Mouse (Mus musculus) small intestine, adult 2 months (tissue): ENCODE measurements around the gene Gpbp1l1. TPM values are rescaled to one million over a fixed set of nuclear protein-coding genes. Genes with fewer than 3 reads are reported as not detected.
A peak's percentile ranks its signal among the peaks of the same experiment; 100 is the strongest.

Experiments used
- H3K27ac ChIP-seq: fragments of 200-500 bp; 2 replicates; pipeline ENCODE4 v1.5.1; 2012; ENCODE audit warnings: low read depth, low read length, control low read depth, inconsistent platforms; ENCODE audit not compliant: insufficient read depth
- H3K27me3 ChIP-seq: fragments of 200-500 bp; 2 replicates; pipeline ENCODE4 v1.6.1; 2012; ENCODE audit warnings: mild to moderate bottlenecking, moderate library complexity, low read length, inconsistent platforms; ENCODE audit not compliant: control insufficient read depth, insufficient read depth
- H3K36me3 ChIP-seq: fragments of 200-500 bp; 2 replicates; pipeline ENCODE4 v1.6.1; 2012; ENCODE audit warnings: mild to moderate bottlenecking, low read length, control low read depth, inconsistent platforms; ENCODE audit not compliant: control insufficient read depth, insufficient read depth
- H3K4me1 ChIP-seq: fragments of 200-500 bp; 2 replicates; pipeline ENCODE4 v1.6.1; 2012; ENCODE audit warnings: low read length, inconsistent platforms, mixed read lengths; ENCODE audit not compliant: control insufficient read depth, insufficient read depth, insufficient read length
- H3K4me3 ChIP-seq: fragments of 200-500 bp; 2 replicates; pipeline ENCODE4 v1.5.1; 2012; ENCODE audit warnings: low read depth, mild to moderate bottlenecking, control low read depth, inconsistent platforms, low read length, moderate library complexity
- CTCF ChIP-seq: fragments of 200-500 bp; IDR thresholded peaks from 2 replicates; pipeline ENCODE4 v1.5.1; 2012; ENCODE audit warnings: low read depth, mild to moderate bottlenecking, control low read depth, inconsistent platforms, low read length, moderate library complexity, mixed read lengths; ENCODE audit not compliant: insufficient replicate concordance, insufficient read length; ENCODE audit errors: extremely low read depth
- POLR2A ChIP-seq: fragments of 200-500 bp; IDR thresholded peaks from 2 replicates; pipeline ENCODE4 v1.6.1; 2012; ENCODE audit warnings: low read depth, mild to moderate bottlenecking, control low read depth, inconsistent platforms, low read length, moderate library complexity
- WGBS: fragments of 180-500 bp; shearing (Covaris S2); methylation state at CpG from one replicate; pipeline ENCODE4 v1.1.7; 2018; 5-methylcytosine and 5-hydroxymethylcytosine counted together
- polyA plus RNA-seq: library from polyadenylated mRNA; depleted of rRNA; stranded (reverse); fragments of >200 nt; gene quantifications from 2 replicates; pipeline ENCODE4 v1.2.3, GENCODE M21; 2012

Gene Gpbp1l1
- polyA plus RNA-seq, 1 experiment = 31.2 TPM

- TF ChIP-seq CTCF = no peak
- no peak for TF ChIP-seq POLR2A
- peaks cover 36% of the 10 kb centered on the region for H3K36me3 ChIP-seq
- 96% methylated on average over 2 of the region's 2 CpGs for WGBS
- no peak overlapping the region for H3K4me3 ChIP-seq
- H3K4me1 ChIP-seq = no peaks in the 10 kb centered on the region
- H3K27me3 ChIP-seq = no peaks in the 10 kb centered on the region
- H3K27ac ChIP-seq = no peak overlapping the region
Observed at GRCm38 (mm10) chr4:116612621-116613020, 55.2 kb downstream of the Gpbp1l1 start.

- TF ChIP-seq POLR2A (no peak), CTCF (no peak)
- Histone ChIP-seq H3K4me3 (no peak overlapping the region), H3K27me3 (no peaks in the 10 kb centered on the region), H3K27ac (no peak overlapping the region), H3K4me1 (no peaks in the 10 kb centered on the region), H3K36me3 (peaks cover 31% of the 10 kb centered on the region)
- 91% methylated on average over 2 of the region's 2 CpGs for WGBS
Observed at GRCm38 (mm10) chr4:116615237-116615636, 57.8 kb downstream of the Gpbp1l1 start.

DNA sequence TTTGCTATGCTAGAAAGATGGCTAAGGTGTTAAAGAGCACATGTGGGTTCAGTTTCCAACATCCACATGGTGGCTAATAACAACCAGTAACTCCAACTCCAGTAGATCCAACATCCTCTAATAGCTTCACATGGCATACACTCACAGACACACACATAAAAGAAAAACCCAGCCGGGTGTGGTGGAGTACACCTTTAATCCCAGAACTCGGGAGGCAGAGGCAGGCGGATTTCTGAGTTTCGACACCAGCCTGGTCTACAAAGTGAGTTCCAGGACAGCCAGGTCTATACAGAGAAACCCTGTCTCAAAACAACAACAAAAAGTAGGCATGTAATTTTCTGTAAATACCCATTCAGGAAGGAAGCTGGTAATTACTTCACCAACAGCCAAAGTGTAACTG is 67.4 kb downstream of the Gpbp1l1 start:
- H3K4me1 ChIP-seq = 0 out of 2 replicates have a peak, but pooled peaks cover 2% of the 10 kb centered on the region
- H3K27ac ChIP-seq = no peak overlapping the region
- peaks cover 7% of the 10 kb centered on the region; the same call in 1 of the 2 replicates for H3K36me3 ChIP-seq
- no peak overlapping the region for H3K4me3 ChIP-seq
- WGBS = 84% methylated on average over 4 of the region's 4 CpGs
- no peaks in the 10 kb centered on the region for H3K27me3 ChIP-seq
- TF ChIP-seq POLR2A = no peak
- no peak for TF ChIP-seq CTCF

DNA sequence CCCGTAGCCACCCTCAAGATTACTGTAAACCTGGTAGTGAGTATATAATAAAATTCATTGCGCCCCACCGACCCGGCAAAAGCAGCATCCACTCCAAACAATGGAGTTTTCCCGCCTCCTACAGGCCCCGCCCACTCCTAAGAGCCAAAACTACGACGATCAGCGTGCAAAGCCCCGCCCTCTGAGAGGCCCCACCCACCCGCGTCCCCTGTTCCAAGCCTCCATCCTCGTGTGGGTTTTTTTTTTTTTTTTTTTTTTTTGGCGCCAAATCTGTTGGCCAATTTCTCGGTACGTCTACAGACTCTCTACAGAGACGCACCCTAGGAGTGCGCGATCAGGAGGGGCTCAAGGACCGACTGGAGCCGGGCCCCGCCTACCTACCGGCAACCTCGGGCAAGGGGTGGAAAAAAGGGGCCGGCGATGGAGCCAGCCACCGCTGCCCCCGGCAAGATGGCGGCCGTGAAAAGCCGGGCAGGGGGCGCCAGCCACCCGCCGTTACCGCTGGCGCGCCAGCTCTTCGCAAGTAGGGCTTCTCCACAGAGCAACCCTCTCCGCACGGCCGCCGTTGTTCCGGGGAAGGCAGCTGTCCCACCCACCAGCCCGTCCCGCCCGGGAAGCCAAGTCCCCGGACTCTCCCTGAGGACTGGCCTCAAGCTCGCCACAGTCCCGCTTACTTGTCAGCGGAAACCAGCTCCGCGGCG is 69.3 kb downstream of the Gpbp1l1 start:
- peak overlapping the region; percentile 86 for H3K4me3 ChIP-seq
- peak overlapping the region; percentile 77 for H3K27ac ChIP-seq
- no peaks in the 10 kb centered on the region for H3K27me3 ChIP-seq
- 0% methylated on average over 53 of the region's 53 CpGs for WGBS
- H3K4me1 ChIP-seq = 0 out of 2 replicates have a peak, but pooled peaks cover 2% of the 10 kb centered on the region
- H3K36me3 ChIP-seq = peaks cover 2% of the 10 kb centered on the region; the same call in 1 of the 2 replicates
- TF ChIP-seq POLR2A (no peak), CTCF (no peak)

- H3K27ac ChIP-seq = peak overlapping the region; percentile 77
- H3K4me3 ChIP-seq = peak overlapping the region; percentile 86
- no peaks in the 10 kb centered on the region for H3K27me3 ChIP-seq
- under 1% methylated on average over 13 of the region's 13 CpGs for WGBS
- 0 out of 2 replicates have a peak, but pooled peaks cover 1% of the 10 kb centered on the region for H3K36me3 ChIP-seq
- 0 out of 2 replicates have a peak, but pooled peaks cover 2% of the 10 kb centered on the region for H3K4me1 ChIP-seq
- peak; percentile 76; the same call in 1 of the 2 replicates for TF ChIP-seq POLR2A
- TF ChIP-seq CTCF = no peak
Observed at GRCm38 (mm10) chr4:116627359-116627716, 69.9 kb downstream of the Gpbp1l1 start.

DNA sequence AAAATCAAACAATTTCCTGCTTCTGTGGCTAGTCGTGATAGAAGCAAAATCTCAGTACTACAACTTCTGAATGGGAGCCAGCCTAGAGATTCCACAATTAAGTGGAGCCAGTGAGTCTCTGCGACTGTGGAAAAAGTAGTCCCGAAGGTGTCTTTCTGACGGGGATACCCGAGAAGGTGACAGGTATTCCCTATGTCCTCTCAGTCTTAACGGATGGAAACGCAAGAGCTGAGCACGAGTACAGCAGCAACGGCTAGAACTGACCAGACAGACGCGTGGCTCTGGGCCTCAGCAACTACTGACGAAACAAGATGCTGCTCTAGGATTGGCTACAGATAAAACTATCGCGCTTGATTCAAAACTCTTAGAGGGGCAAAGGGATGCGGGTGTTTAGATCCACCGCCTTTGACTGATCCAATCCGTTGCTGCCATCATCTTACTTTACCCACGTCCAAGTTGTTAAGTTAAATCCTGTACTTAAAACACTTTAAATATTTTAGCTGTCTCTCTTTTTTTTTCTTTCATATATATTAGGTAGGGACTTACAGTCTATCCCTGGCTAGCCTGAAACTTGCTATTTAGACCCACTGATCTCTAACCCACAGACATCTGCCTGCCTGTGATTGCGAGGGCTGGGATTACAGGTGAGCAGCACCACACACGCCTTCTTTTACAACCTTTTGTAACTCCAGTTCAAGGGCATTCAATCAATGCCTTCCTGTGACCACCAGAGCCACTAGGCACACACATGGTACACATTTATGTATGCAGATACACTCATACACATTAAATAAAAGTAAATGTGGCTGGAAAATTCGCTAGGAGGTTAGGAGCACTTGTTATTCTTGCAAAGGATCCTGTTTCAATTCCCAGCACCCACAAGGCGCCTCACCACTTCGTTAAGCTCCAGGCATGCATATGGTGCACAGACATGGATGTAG is 70.5 kb downstream of the Gpbp1l1 start, which contains the start of gene Nasp:
Gene Nasp (minus strand): TSS at position 220 of the 941 bp plus-strand sequence.
- H3K4me3 ChIP-seq = peak within 1 kb of the TSS; percentile 86
- peak within 1 kb of the TSS; percentile 77 for H3K27ac ChIP-seq
- TF ChIP-seq CTCF = no peak
- TF ChIP-seq POLR2A = no peak
- 7% methylated on average over 23 of the region's 23 CpGs for WGBS
- H3K4me1 ChIP-seq = 0 out of 2 replicates have a peak, but pooled peaks cover 2% of the 10 kb centered on the region
- H3K36me3 ChIP-seq = 0 out of 2 replicates have a peak, but pooled peaks cover 1% of the 10 kb centered on the region
- no peaks in the 10 kb centered on the region for H3K27me3 ChIP-seq
